Mouse (Mus musculus): ENCODE measurements at regions not wholly inside any gene's neighbourhood (a gene's known extent, or its start where the extent isn't known, plus 50 kb on each side); places are given as distances from the start of the nearest gene placed in this dataset.

DNA sequence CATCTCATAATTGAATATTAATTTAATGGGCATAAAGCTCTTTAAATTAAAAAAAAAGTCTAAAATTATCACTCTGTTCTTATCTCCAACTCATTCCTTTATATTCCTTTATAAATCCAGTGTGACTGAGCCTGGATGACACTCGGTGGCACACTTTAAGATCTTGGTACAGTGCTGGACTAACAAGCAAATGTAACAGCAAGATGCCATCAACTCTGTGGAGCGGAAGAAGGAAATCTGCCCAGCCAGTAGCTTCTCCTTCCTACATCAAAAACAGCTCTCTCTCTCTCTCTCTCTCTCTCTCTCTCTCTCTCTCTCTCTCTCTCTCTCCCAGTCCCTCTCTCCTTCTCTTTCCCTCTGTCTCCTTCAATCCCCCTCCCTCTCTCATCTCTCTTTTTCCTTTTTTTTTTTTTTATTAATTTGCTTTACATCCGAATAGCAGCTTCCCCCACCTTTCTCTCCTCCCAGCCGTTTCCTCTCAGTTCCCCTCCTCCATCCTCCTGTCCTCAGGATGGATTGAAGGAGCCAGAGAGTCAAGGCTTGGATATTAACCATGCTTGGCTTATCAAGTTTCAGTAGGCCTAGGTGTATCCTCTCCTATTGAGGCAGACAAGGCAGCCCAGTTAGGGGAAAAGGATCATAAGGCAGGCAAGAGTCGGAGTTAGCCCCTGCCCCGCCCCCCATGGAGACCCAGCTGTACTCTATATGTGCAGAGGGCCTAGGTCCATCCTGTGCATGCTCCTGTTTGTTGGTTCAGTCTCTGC is 130.4 kb upstream of the Tmtc2 start:
- Histone ChIP-seq H3K9me3 (ENCODE audit: control insufficient read depth, low read length) (no peaks in the 10 kb centered on the region), H3K4me2 (ENCODE audit: low read depth, low read length) (no peak overlapping the region), H3K4me3 (ENCODE audit: low read depth, low read length) (no peak overlapping the region), H3K27me3 (replicated peaks; ENCODE audit: control insufficient read depth, insufficient read depth, low read length) (no peaks in the 10 kb centered on the region), H3K4me1 (ENCODE audit: control insufficient read depth, insufficient read depth, low read length) (no peaks in the 10 kb centered on the region), H3K36me3 (ENCODE audit: control insufficient read depth, insufficient read depth, low read length) (no peaks in the 10 kb centered on the region), H3K27ac (replicated peaks; ENCODE audit: low read depth, low read length) (no peak overlapping the region), H3K9ac (ENCODE audit: low read depth, low read length) (no peak overlapping the region)
- 69% methylated on average over 6 of the region's 6 CpGs for whole genome bisulfite sequencing
- DNase-seq (ENCODE audit: low spot score): no peak
- no peak for ATAC-seq (ENCODE audit: low read depth)

DNA sequence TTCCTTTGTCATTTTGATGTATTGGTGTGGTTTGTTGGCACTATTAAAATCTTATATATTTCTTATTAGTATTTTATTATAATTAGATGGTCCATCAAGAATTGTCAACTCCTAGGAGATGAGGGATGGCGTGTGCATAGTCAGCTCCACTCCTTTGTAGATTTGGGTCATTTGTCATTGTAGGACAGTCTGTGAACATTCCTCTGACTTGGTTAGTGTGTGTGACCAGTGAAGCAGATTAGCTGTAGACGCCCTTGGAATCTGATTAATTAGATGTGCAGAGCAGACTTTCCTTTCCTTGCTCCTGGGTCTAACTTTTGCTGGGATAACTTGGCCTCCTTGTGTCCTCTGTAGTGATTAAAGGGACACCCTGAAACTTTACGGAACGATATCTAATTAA is 118.9 kb upstream of the Tmtc2 start:
- Histone ChIP-seq H3K27me3 (replicated peaks; ENCODE audit: control insufficient read depth, insufficient read depth, low read length) (no peaks in the 10 kb centered on the region), H3K9me3 (ENCODE audit: control insufficient read depth, low read length) (no peaks in the 10 kb centered on the region), H3K4me1 (ENCODE audit: control insufficient read depth, insufficient read depth, low read length) (peaks cover 6% of the 10 kb centered on the region; the same call in 1 of the 2 replicates), H3K4me2 (ENCODE audit: low read depth, low read length) (no peak overlapping the region), H3K36me3 (ENCODE audit: control insufficient read depth, insufficient read depth, low read length) (no peaks in the 10 kb centered on the region), H3K27ac (replicated peaks; ENCODE audit: low read depth, low read length) (no peak overlapping the region), H3K9ac (ENCODE audit: low read depth, low read length) (no peak overlapping the region), H3K4me3 (ENCODE audit: low read depth, low read length) (no peak overlapping the region)
- DNase-seq (ENCODE audit: low spot score): no peak
- no peak for ATAC-seq (ENCODE audit: low read depth)
- 77% methylated on average over 4 of the region's 4 CpGs for WGBS

DNA sequence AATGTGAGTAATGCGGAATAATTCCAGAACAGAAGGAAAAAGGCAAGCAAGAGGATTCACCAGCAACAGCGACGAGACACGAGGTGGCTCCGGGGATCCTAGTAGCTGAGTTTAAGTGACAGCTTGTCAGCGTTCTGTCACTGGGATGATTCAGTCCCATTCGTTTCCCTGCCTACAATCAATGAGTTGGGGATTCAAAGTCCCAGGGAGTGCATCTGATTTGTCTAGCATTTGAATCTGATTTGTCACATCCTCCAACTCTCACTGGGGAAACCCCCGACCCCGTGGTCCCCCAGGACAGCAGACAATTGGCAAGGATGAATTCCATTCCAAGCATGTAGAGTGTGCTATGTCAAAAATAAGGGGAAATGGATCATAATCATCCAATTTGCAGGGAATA is 115.1 kb upstream of the Tmtc2 start:
- ATAC-seq (ENCODE audit: low read depth): no peak
- no peak for DNase-seq (ENCODE audit: low spot score)
- no peaks in the 10 kb centered on the region for H3K27me3 ChIP-seq (replicated peaks; ENCODE audit: control insufficient read depth, insufficient read depth, low read length)

DNA sequence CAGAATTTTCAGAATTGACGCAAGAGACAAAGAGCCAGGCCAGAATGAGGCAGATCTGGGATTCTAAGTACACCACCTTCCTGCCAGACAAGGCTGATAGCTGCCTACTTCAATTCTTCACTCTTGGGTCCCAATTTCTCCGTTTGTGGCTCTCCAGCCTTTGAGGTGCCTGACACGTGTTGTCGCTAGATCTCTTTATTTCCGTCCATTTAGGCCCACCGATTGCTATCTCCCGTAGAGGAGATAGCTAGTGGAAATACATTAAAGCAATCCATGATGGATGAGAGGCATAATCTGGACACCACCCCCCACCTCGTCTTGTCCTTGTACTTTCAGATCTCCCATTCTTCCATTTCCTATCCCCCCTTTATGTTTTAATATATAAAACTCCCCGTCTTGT is 114.6 kb upstream of the Tmtc2 start:
- ATAC-seq (ENCODE audit: low read depth): no peak
- H3K4me1 ChIP-seq (ENCODE audit: control insufficient read depth, insufficient read depth, low read length): peaks cover 6% of the 10 kb centered on the region; the same call in 1 of the 2 replicates
- no peaks in the 10 kb centered on the region for H3K36me3 ChIP-seq (ENCODE audit: control insufficient read depth, insufficient read depth, low read length)
- WGBS: 79% methylated on average over 9 of the region's 9 CpGs
- H3K9ac ChIP-seq (ENCODE audit: low read depth, low read length): no peak overlapping the region
- no peak overlapping the region for H3K4me2 ChIP-seq (ENCODE audit: low read depth, low read length)
- H3K4me3 ChIP-seq (ENCODE audit: low read depth, low read length): no peak overlapping the region
- no peaks in the 10 kb centered on the region for H3K27me3 ChIP-seq (replicated peaks; ENCODE audit: control insufficient read depth, insufficient read depth, low read length)
- DNase-seq (ENCODE audit: low spot score): no peak
- no peaks in the 10 kb centered on the region; the same call in 1 of the 2 replicates for H3K9me3 ChIP-seq (ENCODE audit: control insufficient read depth, low read length)
- H3K27ac ChIP-seq (replicated peaks; ENCODE audit: low read depth, low read length): no peak overlapping the region

More for the DNA sequence above, 115.1 kb upstream of the Tmtc2 start:
- Histone ChIP-seq H3K4me3 (ENCODE audit: low read depth, low read length) (no peak overlapping the region), H3K27ac (replicated peaks; ENCODE audit: low read depth, low read length) (no peak overlapping the region), H3K9me3 (ENCODE audit: control insufficient read depth, low read length) (no peaks in the 10 kb centered on the region; the same call in 1 of the 2 replicates), H3K4me2 (ENCODE audit: low read depth, low read length) (0 out of 2 replicates have a peak overlapping the region, but pooled peaks have one; percentile 4), H3K36me3 (ENCODE audit: control insufficient read depth, insufficient read depth, low read length) (no peaks in the 10 kb centered on the region), H3K9ac (ENCODE audit: low read depth, low read length) (no peak overlapping the region), H3K4me1 (ENCODE audit: control insufficient read depth, insufficient read depth, low read length) (peaks cover 6% of the 10 kb centered on the region; the same call in 1 of the 2 replicates)
- WGBS: 49% methylated on average over 9 of the region's 9 CpGs

DNA sequence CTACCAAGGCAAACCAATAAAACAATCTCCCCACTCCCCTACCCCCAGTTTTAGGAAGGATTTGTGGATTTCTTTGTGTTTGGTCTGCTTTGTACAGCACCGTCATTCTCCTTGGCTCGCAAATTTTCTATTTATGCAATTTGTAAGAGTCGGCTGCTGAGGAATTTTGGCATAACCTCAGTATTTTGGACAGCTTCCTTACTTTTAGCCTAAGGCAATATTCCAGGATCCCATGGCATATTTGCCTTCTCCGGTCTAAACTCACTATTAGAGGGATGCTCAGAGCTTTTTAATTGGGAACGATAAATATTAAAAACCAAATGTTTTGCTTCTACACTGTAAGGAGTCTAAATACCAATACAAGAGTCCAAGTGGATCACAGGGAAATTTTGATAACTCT is 112.6 kb upstream of the Tmtc2 start:
- no peaks in the 10 kb centered on the region for H3K36me3 ChIP-seq (ENCODE audit: control insufficient read depth, insufficient read depth, low read length)
- H3K4me2 ChIP-seq (ENCODE audit: low read depth, low read length): no peak overlapping the region
- H3K9ac ChIP-seq (ENCODE audit: low read depth, low read length): no peak overlapping the region
- H3K27ac ChIP-seq (replicated peaks; ENCODE audit: low read depth, low read length): no peak overlapping the region
- H3K27me3 ChIP-seq (replicated peaks; ENCODE audit: control insufficient read depth, insufficient read depth, low read length): no peaks in the 10 kb centered on the region
- WGBS: 72% methylated on average over 5 of the region's 5 CpGs
- no peak overlapping the region for H3K4me3 ChIP-seq (ENCODE audit: low read depth, low read length)
- no peak for ATAC-seq (ENCODE audit: low read depth)
- peaks cover 6% of the 10 kb centered on the region; the same call in 1 of the 2 replicates for H3K4me1 ChIP-seq (ENCODE audit: control insufficient read depth, insufficient read depth, low read length)
- no peaks in the 10 kb centered on the region; the same call in 1 of the 2 replicates for H3K9me3 ChIP-seq (ENCODE audit: control insufficient read depth, low read length)
- no peak for DNase-seq (ENCODE audit: low spot score)

DNA sequence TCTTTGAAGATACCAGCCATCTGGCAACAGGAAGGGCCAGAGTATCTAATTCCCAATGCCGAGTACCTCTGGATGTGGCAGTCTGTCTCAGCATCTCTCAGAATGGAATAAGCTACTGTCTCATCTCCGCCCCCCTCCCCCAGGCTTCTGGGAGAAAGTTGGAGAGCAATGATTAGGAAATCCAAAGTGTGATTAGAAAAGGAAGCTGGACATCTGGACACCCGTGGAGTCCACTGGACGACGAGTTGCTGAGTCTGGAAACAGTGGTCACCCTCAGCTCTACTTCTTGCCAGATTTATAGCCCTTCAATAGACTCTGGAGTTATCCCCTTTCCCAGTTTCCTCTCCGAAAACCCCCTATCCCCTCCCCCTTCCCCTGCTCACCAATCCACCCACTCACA is 105.3 kb upstream of the Tmtc2 start:
- Histone ChIP-seq H3K4me2 (ENCODE audit: low read depth, low read length) (no peak overlapping the region), H3K4me3 (ENCODE audit: low read depth, low read length) (no peak overlapping the region), H3K9me3 (ENCODE audit: control insufficient read depth, low read length) (no peaks in the 10 kb centered on the region), H3K36me3 (ENCODE audit: control insufficient read depth, insufficient read depth, low read length) (no peaks in the 10 kb centered on the region), H3K9ac (ENCODE audit: low read depth, low read length) (no peak overlapping the region), H3K4me1 (ENCODE audit: control insufficient read depth, insufficient read depth, low read length) (no peaks in the 10 kb centered on the region), H3K27me3 (replicated peaks; ENCODE audit: control insufficient read depth, insufficient read depth, low read length) (no peaks in the 10 kb centered on the region), H3K27ac (replicated peaks; ENCODE audit: low read depth, low read length) (no peak overlapping the region)
- WGBS: 79% methylated on average over 6 of the region's 6 CpGs
- ATAC-seq (ENCODE audit: low read depth) (no peak), DNase-seq (ENCODE audit: low spot score) (no peak)

DNA sequence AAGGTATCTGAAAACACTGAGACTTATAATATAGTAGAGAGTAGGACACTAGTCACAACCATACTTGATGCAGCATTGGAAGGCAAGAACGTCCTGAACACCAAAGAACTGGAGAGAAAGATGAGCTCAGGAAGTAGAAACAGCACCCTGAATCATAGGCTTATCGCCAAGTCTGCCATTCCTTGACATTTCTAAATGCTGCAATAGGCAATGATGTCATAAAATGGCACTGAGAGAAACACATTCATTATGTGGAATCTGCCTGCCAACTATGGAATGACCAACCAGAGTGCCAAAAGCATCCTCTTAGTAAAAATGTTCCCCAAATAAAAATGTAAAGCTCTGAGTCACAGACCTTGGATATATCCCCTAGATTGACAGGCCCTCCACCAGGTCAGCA is 92.7 kb upstream of the Tmtc2 start:
- no peak for ATAC-seq (ENCODE audit: low read depth)
- Histone ChIP-seq H3K27ac (replicated peaks; ENCODE audit: low read depth, low read length) (no peak overlapping the region), H3K36me3 (ENCODE audit: control insufficient read depth, insufficient read depth, low read length) (no peaks in the 10 kb centered on the region), H3K9me3 (ENCODE audit: control insufficient read depth, low read length) (no peaks in the 10 kb centered on the region), H3K4me3 (ENCODE audit: low read depth, low read length) (no peak overlapping the region), H3K4me2 (ENCODE audit: low read depth, low read length) (no peak overlapping the region), H3K27me3 (replicated peaks; ENCODE audit: control insufficient read depth, insufficient read depth, low read length) (no peaks in the 10 kb centered on the region), H3K4me1 (ENCODE audit: control insufficient read depth, insufficient read depth, low read length) (no peaks in the 10 kb centered on the region), H3K9ac (ENCODE audit: low read depth, low read length) (no peak overlapping the region)
- no peak for DNase-seq (ENCODE audit: low spot score)
- 85% methylated on average over 2 of the region's 2 CpGs for WGBS

DNA sequence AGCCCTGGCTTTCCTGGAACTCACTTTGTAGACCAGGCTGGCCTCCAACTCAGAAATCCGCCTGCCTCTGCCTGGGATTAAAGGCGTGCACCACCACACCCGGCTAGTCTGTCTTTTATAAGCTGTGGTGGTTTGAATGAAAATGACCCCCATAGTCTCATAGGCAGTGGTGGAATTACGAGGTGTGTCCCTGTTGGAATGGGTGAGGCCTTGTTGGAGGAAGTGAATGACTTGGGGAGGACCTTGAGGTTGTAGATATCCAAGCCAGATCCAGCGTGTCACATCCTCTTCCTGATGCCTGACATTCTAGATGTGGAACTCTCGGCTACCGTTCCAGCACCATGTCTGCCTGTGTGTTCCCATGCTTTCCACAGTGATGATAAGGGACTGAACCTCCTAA is 86.5 kb upstream of the Tmtc2 start:
- no peak overlapping the region for H3K4me3 ChIP-seq (ENCODE audit: low read depth, low read length)
- no peaks in the 10 kb centered on the region for H3K36me3 ChIP-seq (ENCODE audit: control insufficient read depth, insufficient read depth, low read length)
- H3K9me3 ChIP-seq (ENCODE audit: control insufficient read depth, low read length): no peaks in the 10 kb centered on the region
- no peaks in the 10 kb centered on the region for H3K27me3 ChIP-seq (replicated peaks; ENCODE audit: control insufficient read depth, insufficient read depth, low read length)
- DNase-seq (ENCODE audit: low spot score) (no peak), ATAC-seq (ENCODE audit: low read depth) (no peak)
- H3K27ac ChIP-seq (replicated peaks; ENCODE audit: low read depth, low read length): no peak overlapping the region
- 93% methylated on average over 7 of the region's 7 CpGs for WGBS
- no peaks in the 10 kb centered on the region for H3K4me1 ChIP-seq (ENCODE audit: control insufficient read depth, insufficient read depth, low read length)
- no peak overlapping the region for H3K4me2 ChIP-seq (ENCODE audit: low read depth, low read length)
- H3K9ac ChIP-seq (ENCODE audit: low read depth, low read length): no peak overlapping the region

DNA sequence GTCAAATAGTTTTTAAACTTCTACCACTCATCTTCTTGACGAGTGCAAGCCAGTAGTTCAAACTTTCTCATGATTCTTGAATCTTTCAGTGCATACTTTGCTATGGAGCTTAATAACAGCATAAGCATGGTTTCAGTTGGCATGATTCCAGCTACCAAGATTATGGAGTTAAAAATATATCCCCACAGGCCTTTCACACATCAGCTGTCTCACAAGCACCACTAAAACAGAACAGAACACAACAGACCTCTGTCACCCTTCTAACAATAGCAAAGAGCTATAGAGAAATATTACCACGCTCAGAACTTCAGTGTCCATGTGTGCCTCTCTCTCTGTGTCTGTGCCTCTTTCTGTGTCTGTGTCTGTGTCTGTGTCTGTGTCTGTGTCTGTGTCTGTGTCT is 82.5 kb upstream of the Tmtc2 start:
- no peak overlapping the region for H3K27ac ChIP-seq (replicated peaks; ENCODE audit: low read depth, low read length)
- DNase-seq (ENCODE audit: low spot score): peak; percentile 83

More for the DNA sequence above, 82.5 kb upstream of the Tmtc2 start:
- Histone ChIP-seq H3K9ac (ENCODE audit: low read depth, low read length) (no peak overlapping the region), H3K4me2 (ENCODE audit: low read depth, low read length) (no peak overlapping the region), H3K9me3 (ENCODE audit: control insufficient read depth, low read length) (no peaks in the 10 kb centered on the region), H3K4me1 (ENCODE audit: control insufficient read depth, insufficient read depth, low read length) (no peaks in the 10 kb centered on the region), H3K4me3 (ENCODE audit: low read depth, low read length) (no peak overlapping the region), H3K27me3 (replicated peaks; ENCODE audit: control insufficient read depth, insufficient read depth, low read length) (no peaks in the 10 kb centered on the region), H3K36me3 (ENCODE audit: control insufficient read depth, insufficient read depth, low read length) (no peaks in the 10 kb centered on the region)
- peak; percentile 41; the same call in 1 of the 2 replicates for ATAC-seq (ENCODE audit: low read depth)
- 42% methylated on average over 2 of the region's 2 CpGs for WGBS
